Mouse (Mus musculus): ENCODE results near the gene Nfe2l2.
A peak's percentile ranks its signal among the peaks of the same experiment; 100 is the strongest.

Gene Nfe2l2

DNA sequence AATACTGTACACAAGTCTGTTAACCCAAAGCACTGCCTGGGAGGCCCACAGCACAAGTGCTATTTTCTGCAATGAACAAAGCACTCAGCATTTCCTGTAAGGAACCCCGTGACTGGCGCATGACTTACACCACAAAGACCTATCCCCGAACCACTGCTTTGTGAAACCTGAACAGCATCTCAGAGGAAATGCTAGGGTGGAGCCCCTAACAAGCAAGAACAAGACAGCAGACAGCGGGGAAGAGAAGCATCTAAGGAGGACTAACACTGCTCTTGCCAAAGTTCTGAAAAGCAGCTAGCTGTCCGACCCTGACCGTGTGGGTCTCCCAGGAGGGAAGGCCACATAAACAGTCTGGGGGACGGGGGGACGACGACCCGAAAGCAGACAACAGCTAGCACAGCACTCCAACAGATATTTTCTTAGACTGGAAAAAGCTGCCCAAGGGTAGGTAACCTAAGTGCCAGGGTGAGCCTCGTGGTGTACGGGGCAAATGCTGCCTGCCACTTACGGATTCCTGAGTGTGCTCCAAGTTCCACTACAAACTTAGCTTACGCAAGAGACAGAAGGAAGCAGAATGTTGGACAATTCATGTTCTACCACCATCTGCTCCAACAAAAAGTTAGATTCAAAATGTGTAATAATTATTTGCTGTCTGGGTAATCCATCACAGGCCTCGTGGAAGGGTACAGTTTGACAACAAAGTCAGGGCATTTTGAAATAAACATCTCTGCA is 21.3 kb downstream of the Nfe2l2 start:
- peak; percentile 76 for DNase-seq

GRCm38 (mm10) chr2:75681439-75681838 is 23.0 kb downstream of the Nfe2l2 start:
- DNase-seq, result no peak

DNA sequence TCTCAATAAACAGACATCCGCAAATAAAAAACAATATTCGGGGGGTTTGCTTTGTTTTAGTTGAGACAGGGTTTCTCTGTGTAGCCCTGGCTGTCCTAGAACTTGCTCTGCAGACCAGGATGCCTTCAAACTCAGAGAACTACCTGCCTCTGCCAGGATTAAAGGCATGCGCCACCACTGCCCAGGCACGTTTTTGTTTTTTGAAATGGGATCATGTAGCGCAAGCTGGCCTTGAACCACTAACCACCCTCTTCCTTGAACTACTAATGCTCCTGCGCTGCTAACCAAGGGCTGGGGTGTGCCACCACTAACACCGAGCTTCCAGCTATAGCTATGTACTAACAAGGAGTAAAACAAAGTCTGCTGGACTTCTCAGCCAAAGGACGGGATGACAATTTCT is 24.5 kb downstream of the Nfe2l2 start:
- no peak for DNase-seq

DNA sequence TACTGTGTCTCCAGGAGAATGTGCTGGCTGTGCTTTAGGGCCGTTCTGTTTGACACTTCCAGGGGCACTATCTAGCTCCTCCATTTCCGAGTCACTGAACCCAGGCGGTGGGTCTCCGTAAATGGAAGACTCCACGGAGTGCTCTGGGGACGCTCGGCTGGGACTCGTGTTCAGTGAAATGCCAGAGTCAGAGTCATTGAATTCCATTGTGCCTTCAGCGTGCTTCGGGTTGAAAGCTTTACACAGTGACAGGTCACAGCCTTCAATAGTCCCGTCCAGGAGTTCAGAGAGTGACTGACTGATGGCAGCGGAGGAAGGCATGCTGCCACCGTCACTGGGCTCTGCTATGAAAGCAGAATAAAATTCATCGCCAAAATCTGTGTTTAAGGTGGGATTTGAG is 27.9 kb downstream of the Nfe2l2 start:
- DNase-seq, result no peak

- no peak for DNase-seq
Measured at GRCm38 (mm10) chr2:75672561-75672960, 31.9 kb downstream of the Nfe2l2 start.

- DNase-seq, result no peak
Measured at GRCm38 (mm10) chr2:75671337-75671660, 33.1 kb downstream of the Nfe2l2 start.

DNA sequence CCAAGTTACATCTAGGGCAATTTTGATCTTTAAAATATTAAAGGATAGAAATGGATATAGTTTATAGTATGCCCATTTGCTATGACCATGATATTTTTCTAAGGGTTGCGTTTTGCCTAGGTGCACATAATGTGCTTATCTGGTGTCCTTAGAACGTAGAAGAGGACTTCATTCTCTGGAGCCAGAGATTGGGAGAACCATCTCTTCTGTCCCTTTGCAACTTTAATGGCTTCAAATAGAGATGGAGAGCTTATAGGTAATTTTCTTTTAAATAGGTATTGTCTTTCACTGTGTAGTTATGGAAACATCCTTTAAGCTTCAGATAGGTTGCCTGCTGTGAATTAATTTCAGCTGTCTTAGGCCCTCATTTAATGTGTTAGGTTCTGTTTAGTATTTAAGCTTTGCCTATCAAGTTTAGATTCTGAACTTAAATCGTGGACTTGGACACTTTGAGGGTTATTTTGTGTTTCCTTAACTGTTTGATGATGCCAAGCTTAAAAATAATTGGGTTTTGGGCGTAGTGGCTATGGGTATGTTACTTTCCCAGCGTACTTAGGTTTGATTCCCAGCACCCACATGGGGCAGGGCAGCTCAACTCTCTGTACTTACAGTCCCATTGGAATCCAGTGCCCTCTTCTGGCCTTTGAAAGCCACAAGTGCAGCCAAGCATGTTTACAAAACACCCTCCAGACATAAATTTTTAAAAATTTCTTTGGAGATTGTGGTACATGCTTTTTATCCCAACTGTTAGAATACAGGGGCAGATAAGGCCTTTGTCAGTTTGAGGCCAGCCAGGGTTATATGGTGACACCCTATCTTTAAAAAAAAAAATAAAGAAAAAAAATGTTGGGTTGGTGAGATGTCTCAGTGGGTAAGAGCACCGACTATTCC is 33.8 kb downstream of the Nfe2l2 start:
- DNase-seq, result no peak

GRCm38 (mm10) chr2:75669491-75670445 is 34.7 kb downstream of the Nfe2l2 start:
- DNase-seq, result peak; percentile 18

DNA sequence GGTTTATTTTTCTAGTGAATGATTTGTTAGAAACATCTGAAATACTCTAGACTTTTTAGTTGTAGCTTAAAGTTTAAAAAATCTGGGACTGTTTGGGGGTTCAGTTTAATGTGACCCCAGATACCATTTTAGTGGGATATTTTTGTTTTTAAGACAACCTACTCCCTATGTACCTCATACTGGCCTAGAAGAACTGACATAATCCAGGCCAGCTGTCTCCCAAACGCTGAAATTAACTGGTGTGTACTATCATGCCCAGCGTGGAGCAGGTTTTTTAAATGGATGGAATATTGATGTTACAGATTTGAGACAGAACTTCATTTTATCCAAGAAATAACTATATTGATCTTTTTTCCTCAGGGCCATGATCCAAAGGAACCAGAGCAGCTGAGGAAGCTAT is 43.3 kb downstream of the Nfe2l2 start:
- no peak for DNase-seq

DNA sequence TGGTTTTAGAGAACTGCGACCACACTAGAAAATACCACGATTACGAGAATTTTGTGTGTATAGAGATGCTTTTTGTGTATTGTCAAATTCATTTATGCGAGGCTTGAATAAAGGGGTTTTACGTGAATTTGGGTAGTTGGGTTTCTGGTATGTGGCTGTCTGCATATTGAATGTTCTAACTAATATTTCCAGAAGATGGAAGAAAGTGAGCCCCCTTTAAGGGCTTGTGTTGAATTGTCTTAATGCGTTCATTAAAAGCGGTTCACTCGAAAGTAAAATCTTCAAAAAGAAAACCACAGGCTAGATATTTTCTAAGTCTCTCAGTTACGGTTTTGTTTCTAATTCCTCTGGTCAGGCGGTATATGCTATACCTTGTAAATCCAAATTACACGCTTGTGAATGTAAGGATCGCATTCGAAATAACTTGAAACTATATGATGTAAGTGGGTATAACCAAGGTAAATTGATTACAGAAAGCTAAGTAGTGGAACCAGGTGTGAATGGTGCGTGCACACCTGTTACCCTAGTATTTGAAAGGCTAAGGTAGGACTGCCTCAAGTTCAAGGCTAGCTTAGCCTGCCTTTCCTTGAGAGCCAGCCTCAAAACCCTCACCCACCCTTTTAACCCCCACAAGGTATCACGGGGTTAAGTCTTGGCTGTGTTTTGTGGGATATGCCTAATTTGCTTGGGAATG is 44.0 kb downstream of the Nfe2l2 start:
- DNase-seq, result no peak

- peak; percentile 96 for DNase-seq
Measured at GRCm38 (mm10) chr2:75659629-75659960, 44.8 kb downstream of the Nfe2l2 start.

GRCm38 (mm10) chr2:75658727-75659628 is 45.5 kb downstream of the Nfe2l2 start, which contains the start of gene Hnrnpa3:
Hnrnpa3 (plus strand) TSS chr2:75659261.
- DNase-seq, result peak; percentile 98

- DNase-seq, result peak; percentile 47
Measured at GRCm38 (mm10) chr2:75657907-75658691, 46.3 kb downstream of the Nfe2l2 start.

DNA sequence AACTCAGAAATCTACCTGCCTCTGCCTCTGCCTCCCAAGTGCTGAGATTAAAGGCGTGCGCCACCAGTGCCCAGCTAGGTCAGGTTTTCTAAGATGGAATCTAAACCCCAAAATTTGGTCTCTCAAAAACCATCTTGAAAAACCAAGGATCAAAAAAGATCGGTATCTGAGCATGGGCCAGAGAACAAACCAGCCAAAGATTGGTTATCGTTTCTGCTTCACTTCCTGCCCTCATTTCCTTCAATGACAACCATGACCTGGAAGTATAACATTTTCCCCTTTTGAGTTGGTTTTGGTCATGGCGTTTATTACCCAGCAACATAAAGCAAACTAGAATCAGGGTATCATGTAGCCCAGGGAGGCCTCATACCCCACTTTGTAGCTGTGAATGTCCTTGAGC is 47.5 kb downstream of the Nfe2l2 start:
- DNase-seq, result no peak

DNA sequence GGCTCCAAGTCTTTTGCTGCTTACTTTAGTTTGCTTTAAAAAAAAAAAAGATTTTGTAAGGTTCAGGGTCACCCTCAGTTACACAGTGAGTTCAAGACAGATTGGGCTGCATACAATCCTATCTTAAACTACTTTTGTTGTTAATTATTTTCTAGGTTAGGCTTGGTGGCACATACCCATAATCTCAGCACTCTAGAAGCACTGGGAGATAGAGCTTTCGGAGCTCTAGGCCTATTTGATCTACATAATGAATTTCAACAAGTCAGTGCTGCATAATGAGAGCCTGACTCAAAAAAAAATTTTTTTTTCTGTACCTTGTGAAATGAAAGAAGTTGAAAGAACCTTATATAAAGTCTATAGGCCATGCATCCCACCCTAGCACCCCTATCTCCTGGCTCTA is 49.8 kb downstream of the Nfe2l2 start:
- no peak for DNase-seq

DNA sequence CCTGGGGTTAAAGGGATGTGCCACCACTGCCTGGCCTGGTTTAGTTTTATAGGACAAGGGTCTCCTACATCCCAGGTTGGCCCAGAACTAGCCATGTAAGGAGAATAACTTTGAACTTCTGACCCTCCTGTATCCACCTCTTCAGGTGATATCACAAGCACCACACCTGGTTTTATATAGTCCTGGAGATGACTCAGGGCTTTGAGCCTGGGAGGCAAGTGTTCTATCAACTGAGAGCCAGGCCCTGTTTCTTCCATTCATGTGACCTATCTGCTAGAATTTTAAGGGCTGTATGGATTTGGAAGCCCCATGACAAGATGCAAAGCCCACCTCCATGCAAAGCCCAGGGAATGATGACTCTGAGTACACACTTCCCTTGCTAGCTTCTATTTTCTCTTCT is 51.3 kb downstream of the Nfe2l2 start:
- DNase-seq, result no peak

DNA sequence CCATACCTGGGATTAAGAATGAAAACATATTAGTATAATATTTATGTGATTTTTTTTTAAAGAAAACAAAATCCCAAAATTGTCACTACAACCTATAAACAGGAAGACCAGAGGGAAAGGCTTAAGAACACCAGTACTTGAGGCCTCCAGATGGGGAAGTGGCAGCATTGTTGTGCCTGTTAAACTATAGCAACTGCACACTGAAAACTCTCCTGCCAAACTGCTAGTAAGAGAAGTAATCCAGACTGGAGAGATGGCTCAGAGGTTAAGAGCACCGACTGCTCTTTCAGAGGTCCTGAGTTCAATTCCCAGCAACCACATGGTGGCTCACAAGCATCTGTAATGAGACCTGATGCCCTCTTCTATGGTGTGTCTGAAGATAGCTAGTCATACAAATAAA is 54.0 kb downstream of the Nfe2l2 start:
- DNase-seq, result no peak

- DNase-seq, result no peak
Measured at GRCm38 (mm10) chr2:75645251-75645650, 59.2 kb downstream of the Nfe2l2 start.

GRCm38 (mm10) chr2:75643950-75644349 is 60.5 kb downstream of the Nfe2l2 start:
- DNase-seq, result no peak

- DNase-seq, result peak; percentile 59
Measured at GRCm38 (mm10) chr2:75642795-75643550, 61.5 kb downstream of the Nfe2l2 start.

Data from lung, postnatal 10 days (tissue).